Mouse (Mus musculus): ENCODE data around the gene Tbx10. TPM values are rescaled to one million over a fixed set of nuclear protein-coding genes. Genes with fewer than 3 reads are reported as not detected.

Gene Tbx10
- polyA plus RNA-seq, 1 experiment: 0.04 TPM

DNA sequence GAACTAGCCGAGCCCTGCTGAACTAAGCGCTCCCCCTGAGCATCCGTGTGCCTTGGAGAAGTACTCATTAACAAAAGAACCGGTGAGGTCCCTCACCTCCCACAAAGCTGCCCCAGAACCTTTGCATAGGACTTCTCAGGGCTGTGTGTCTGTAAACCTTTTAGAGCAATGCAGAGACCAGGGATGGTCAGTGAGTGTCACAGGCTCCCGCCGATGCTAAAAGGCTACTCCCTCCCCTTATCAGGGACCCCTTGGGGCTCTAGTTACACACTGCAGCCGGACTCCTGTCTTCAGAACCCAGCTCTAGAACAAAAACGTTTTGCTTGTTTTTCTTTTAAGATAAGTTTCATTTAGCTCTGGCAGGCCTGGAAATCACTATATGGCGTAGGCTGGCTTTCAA, 20.5 kb downstream of the Tbx10 start:
- TF ChIP-seq CEBPB (IDR thresholded peaks at IDR 0.05; ENCODE audit: insufficient read depth, poor library complexity, severe bottlenecking) (no peak), TCF3 (IDR thresholded peaks at IDR 0.05; ENCODE audit: insufficient read length, low read depth) (no peak), MYOD1 (IDR thresholded peaks at IDR 0.05; ENCODE audit: control insufficient read depth in 1 of 3, insufficient read length in 2 of 3, low read depth in 2 of 3) (no peak), POLR2AphosphoS2 (IDR thresholded peaks at IDR 0.05; ENCODE audit: insufficient read length, low read depth) (no peak)
- Histone ChIP-seq H3K27me3 (ENCODE audit: control insufficient read depth, insufficient read depth, insufficient read length) (no peaks in the 10 kb centered on the region), H3K4me2 (ENCODE audit: low read depth) (peak overlapping the region; percentile 60), H3K79me2 (ENCODE audit: control insufficient read depth, insufficient read depth) (peaks cover 15% of the 10 kb centered on the region), H3K36me3 (ENCODE audit: control insufficient read depth, insufficient read depth) (peaks cover 18% of the 10 kb centered on the region), H3ac (ENCODE audit: control insufficient read depth, insufficient read length) (no peak overlapping the region), H3K4me3 (peak overlapping the region; percentile 78)

DNA sequence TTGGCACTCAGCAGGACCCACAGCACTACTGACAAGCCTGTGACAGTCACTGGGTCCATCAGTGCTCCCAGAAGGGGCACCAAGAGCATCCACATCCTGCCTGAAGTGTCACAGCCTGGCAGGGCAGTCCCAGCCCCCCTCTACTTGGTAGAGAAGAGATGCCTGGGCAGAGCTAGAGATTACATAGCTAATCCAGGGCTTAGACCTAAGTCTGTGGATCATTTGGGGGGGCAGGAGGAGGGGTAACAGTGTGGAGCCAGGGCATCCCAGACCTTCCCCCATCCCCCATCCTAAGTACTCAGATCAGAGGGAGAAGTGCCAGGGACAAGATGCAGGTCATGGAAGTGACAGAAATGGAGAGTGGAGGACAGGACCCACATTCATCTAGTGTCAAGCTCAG, 22.2 kb downstream of the Tbx10 start:
- H3K79me2 ChIP-seq (ENCODE audit: control insufficient read depth, insufficient read depth): peaks cover 15% of the 10 kb centered on the region
- no peaks in the 10 kb centered on the region for H3K27me3 ChIP-seq (ENCODE audit: control insufficient read depth, insufficient read depth, insufficient read length)
- TF ChIP-seq USF1 (IDR thresholded peaks at IDR 0.05; ENCODE audit: low read depth) (no peak), MYOD1 (IDR thresholded peaks at IDR 0.05; ENCODE audit: control insufficient read depth in 1 of 3, insufficient read length in 2 of 3, low read depth in 2 of 3) (no peak), REST (IDR thresholded peaks at IDR 0.05; ENCODE audit: insufficient read depth, insufficient read length) (no peak), POLR2AphosphoS2 (IDR thresholded peaks at IDR 0.05; ENCODE audit: insufficient read length, low read depth) (no peak), MAX (IDR thresholded peaks at IDR 0.05; ENCODE audit: low read depth) (no peak), TCF3 (IDR thresholded peaks at IDR 0.05; ENCODE audit: insufficient read length, low read depth) (no peak), MYOG (IDR thresholded peaks at IDR 0.05; ENCODE audit: control insufficient read depth in 1 of 3, insufficient read depth in 1 of 3, insufficient read length in 2 of 3, low read depth in 2 of 3) (no peak), E2F4 (IDR thresholded peaks at IDR 0.05; ENCODE audit: insufficient read depth) (no peak), SRF (IDR thresholded peaks at IDR 0.05; ENCODE audit: control insufficient read depth, insufficient read length, low read depth) (no peak), CEBPB (IDR thresholded peaks at IDR 0.05; ENCODE audit: insufficient read depth, poor library complexity, severe bottlenecking) (no peak), POLR2A (IDR thresholded peaks at IDR 0.05; ENCODE audit: insufficient read length, low read depth) (no peak), TCF12 (IDR thresholded peaks at IDR 0.05; ENCODE audit: insufficient read depth, poor library complexity, severe bottlenecking) (no peak)
- H3K36me3 ChIP-seq (ENCODE audit: control insufficient read depth, insufficient read depth): peaks cover 7% of the 10 kb centered on the region
- H3K4me3 ChIP-seq: no peak overlapping the region
- no peak overlapping the region for H3K4me2 ChIP-seq (ENCODE audit: low read depth)
- H3ac ChIP-seq (ENCODE audit: control insufficient read depth, insufficient read length): no peak overlapping the region

DNA sequence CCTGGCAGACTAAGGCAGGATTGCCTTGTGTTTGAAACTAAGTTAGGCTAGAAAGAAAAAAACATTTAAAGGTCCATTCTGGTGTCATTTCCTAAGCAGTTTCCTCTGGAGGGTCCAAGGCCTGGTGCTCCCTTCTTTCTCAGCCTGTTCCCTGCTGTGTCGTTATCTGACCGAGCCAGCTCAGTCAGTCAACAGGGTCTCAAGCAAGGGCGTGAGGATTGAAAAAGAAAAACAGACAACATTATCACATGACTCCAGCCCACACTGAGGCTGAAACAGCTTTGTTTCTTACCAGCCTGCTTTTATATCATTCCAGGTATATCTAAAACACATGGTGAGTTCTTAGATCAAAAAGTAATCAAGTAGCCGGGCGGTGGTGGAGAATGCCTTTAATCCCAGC, 23.1 kb downstream of the Tbx10 start:
- Histone ChIP-seq H3K4me2 (ENCODE audit: low read depth) (no peak overlapping the region), H3K4me3 (no peak overlapping the region), H3K27me3 (ENCODE audit: control insufficient read depth, insufficient read depth, insufficient read length) (no peaks in the 10 kb centered on the region), H3K36me3 (ENCODE audit: control insufficient read depth, insufficient read depth) (no peaks in the 10 kb centered on the region), H3ac (ENCODE audit: control insufficient read depth, insufficient read length) (no peak overlapping the region), H3K79me2 (ENCODE audit: control insufficient read depth, insufficient read depth) (peaks cover 12% of the 10 kb centered on the region)
- TF ChIP-seq SRF (IDR thresholded peaks at IDR 0.05; ENCODE audit: control insufficient read depth, insufficient read length, low read depth) (no peak), POLR2A (IDR thresholded peaks at IDR 0.05; ENCODE audit: insufficient read length, low read depth) (no peak), MAX (IDR thresholded peaks at IDR 0.05; ENCODE audit: low read depth) (no peak), MYOD1 (IDR thresholded peaks at IDR 0.05; ENCODE audit: control insufficient read depth in 1 of 3, insufficient read length in 2 of 3, low read depth in 2 of 3) (no peak), TCF3 (IDR thresholded peaks at IDR 0.05; ENCODE audit: insufficient read length, low read depth) (no peak)

DNA sequence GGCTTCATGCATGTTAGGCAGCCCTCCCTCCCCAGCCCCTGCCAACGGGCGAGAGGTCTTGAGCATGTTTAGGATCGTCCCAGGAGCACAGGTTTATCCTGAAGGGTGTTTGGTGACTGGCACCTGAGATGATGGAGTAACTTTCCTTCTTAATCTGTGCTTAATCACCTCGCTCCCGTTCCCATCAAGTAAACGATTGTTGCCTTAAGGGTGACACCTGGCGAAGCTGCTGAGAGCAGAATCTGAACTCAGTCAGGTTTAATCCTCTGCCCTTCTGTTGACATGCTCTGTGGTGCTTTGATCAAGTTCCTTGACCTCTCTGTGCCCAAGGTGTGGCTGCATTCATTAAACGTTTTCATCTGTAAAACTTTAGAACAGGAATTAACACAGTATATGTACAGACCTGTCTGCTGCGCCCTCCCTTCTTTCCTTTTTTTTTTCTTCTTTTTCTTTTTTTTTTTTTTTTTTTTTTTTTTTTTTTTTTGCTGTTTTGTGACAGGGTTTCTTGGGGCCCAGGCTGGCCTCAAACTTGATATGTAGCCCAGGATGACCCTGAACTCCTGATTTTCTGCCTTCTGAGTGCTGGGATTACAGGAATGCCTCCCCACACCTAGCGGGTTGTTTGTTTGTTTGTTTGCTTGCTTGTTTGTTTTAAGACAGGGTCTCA, 25.5 kb downstream of the Tbx10 start:
- no peaks in the 10 kb centered on the region for H3K79me2 ChIP-seq (ENCODE audit: control insufficient read depth, insufficient read depth)
- no peak overlapping the region for H3ac ChIP-seq (ENCODE audit: control insufficient read depth, insufficient read length)
- H3K4me2 ChIP-seq (ENCODE audit: low read depth): no peak overlapping the region
- no peak overlapping the region for H3K4me3 ChIP-seq
- TF ChIP-seq POLR2A (IDR thresholded peaks at IDR 0.05; ENCODE audit: insufficient read length, low read depth): no peak
- TF ChIP-seq MYOD1 (IDR thresholded peaks at IDR 0.05; ENCODE audit: control insufficient read depth in 1 of 3, insufficient read length in 2 of 3, low read depth in 2 of 3): no peak
- no peak for TF ChIP-seq E2F4 (IDR thresholded peaks at IDR 0.05; ENCODE audit: insufficient read depth)
- TF ChIP-seq REST (IDR thresholded peaks at IDR 0.05; ENCODE audit: insufficient read depth, insufficient read length): no peak
- TF ChIP-seq TCF3 (IDR thresholded peaks at IDR 0.05; ENCODE audit: insufficient read length, low read depth): no peak
- TF ChIP-seq USF1 (IDR thresholded peaks at IDR 0.05; ENCODE audit: low read depth): no peak
- TF ChIP-seq TCF12 (IDR thresholded peaks at IDR 0.05; ENCODE audit: insufficient read depth, poor library complexity, severe bottlenecking): no peak
- no peak for TF ChIP-seq POLR2AphosphoS2 (IDR thresholded peaks at IDR 0.05; ENCODE audit: insufficient read length, low read depth)
- no peak for TF ChIP-seq MYOG (IDR thresholded peaks at IDR 0.05; ENCODE audit: control insufficient read depth in 1 of 3, insufficient read depth in 1 of 3, insufficient read length in 2 of 3, low read depth in 2 of 3)
- no peak for TF ChIP-seq MAX (IDR thresholded peaks at IDR 0.05; ENCODE audit: low read depth)
- TF ChIP-seq SRF (IDR thresholded peaks at IDR 0.05; ENCODE audit: control insufficient read depth, insufficient read length, low read depth): no peak
- no peak for TF ChIP-seq CEBPB (IDR thresholded peaks at IDR 0.05; ENCODE audit: insufficient read depth, poor library complexity, severe bottlenecking)
- no peaks in the 10 kb centered on the region for H3K27me3 ChIP-seq (ENCODE audit: control insufficient read depth, insufficient read depth, insufficient read length)
- no peaks in the 10 kb centered on the region for H3K36me3 ChIP-seq (ENCODE audit: control insufficient read depth, insufficient read depth)
